Mouse (Mus musculus) megakaryocyte, embryonic 14.5 days (primary cell): ENCODE measurements around the gene Otud7b. TPM values are rescaled to one million over a fixed set of nuclear protein-coding genes. Genes with fewer than 3 reads are reported as not detected.

ENCODE experiments used
- H3K27me3 ChIP-seq: replicated peaks from 2 replicates; pipeline ENCODE3; 2012; ENCODE audit warnings: inconsistent platforms
- H3K36me3 ChIP-seq: replicated peaks from 2 replicates; pipeline ENCODE3; 2012; ENCODE audit warnings: low read length, inconsistent platforms, mixed read lengths
- H3K4me1 ChIP-seq: 2 replicates; pipeline ENCODE4 v1.6.1; 2012; ENCODE audit warnings: inconsistent platforms
- H3K4me3 ChIP-seq: replicated peaks from 2 replicates; pipeline ENCODE3; 2012; ENCODE audit warnings: moderate library complexity, mild to moderate bottlenecking, inconsistent platforms
- H3K9me3 ChIP-seq: 2 replicates; pipeline ENCODE4 v1.6.1; 2012; ENCODE audit warnings: inconsistent platforms
- FLI1 ChIP-seq: IDR thresholded peaks from 2 replicates; pipeline ENCODE4 v1.6.1; 2012; ENCODE audit warnings: low read length, inconsistent platforms, mixed read lengths
- GATA1 ChIP-seq: IDR thresholded peaks from 3 replicates; pipeline ENCODE4 v1.6.1; 2012; ENCODE audit warnings: mixed read lengths, low read length, inconsistent platforms, borderline replicate concordance
- polyA plus RNA-seq: library from polyadenylated mRNA; stranded (reverse); fragments of >175 nt; gene quantifications from 2 replicates; pipeline ENCODE4 v1.2.3, GENCODE M21; 2012; ENCODE audit warnings: low replicate concordance; ENCODE audit not compliant: insufficient read depth

Otud7b gene
- polyA plus RNA-seq, 1 experiment: 12.9 TPM

- Histone ChIP-seq H3K4me3 (no peak overlapping the region), H3K9me3 (no peaks in the 10 kb centered on the region), H3K27me3 (no peaks in the 10 kb centered on the region), H3K36me3 (no peaks in the 10 kb centered on the region), H3K4me1 (peaks cover 54% of the 10 kb centered on the region)
- TF ChIP-seq FLI1: no peak
- TF ChIP-seq GATA1: no peak
These were observed 5.6 kb upstream of the Otud7b start for GRCm38 (mm10) chr3:96098616-96099267.

DNA sequence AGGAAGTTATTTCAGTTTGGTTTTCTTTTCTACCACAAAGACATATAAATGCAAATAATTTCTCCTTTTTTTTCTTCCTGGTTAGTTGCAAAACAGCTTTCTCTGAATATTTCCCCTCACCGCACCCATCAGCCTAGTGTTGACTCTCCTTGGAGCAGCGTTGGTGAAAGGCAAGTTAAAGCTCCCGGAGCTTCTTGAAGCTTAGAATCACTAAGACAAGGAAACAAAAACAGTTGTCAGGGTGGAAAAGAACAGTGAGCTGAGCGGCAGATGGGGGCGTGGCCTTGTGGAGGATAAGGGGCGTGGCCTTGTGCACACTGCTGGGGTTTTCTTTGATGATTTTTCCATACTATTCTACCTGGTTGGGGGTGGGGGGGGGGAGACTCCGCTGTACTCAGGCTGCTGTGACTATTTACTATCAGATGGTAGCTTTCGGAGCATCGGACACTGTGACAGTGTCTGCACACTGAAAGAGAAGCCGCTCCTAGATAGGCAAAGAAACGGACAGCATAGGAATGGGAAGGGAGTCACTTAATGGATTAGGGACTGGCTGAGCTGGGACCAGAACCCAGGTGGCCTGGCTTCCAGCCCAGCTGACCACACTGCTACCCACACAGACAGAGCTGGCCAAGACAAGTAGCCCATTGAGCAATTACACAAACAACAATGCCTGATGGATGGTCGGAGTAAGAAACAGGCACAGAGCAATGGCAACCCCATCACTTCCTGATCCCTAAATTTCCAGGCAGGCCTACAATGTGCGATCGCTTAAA, 2.0 kb upstream of the Otud7b start:
- Histone ChIP-seq H3K4me1 (peaks cover 62% of the 10 kb centered on the region), H3K27me3 (no peaks in the 10 kb centered on the region), H3K4me3 (peak overlapping the region; percentile 87), H3K9me3 (no peaks in the 10 kb centered on the region), H3K36me3 (peaks cover 9% of the 10 kb centered on the region)
- TF ChIP-seq GATA1 (no peak), FLI1 (no peak)

- H3K27me3 ChIP-seq: no peaks in the 10 kb centered on the region
- H3K4me3 ChIP-seq: peak overlapping the region; percentile 94
- peaks cover 62% of the 10 kb centered on the region for H3K4me1 ChIP-seq
- H3K9me3 ChIP-seq: no peaks in the 10 kb centered on the region
- TF ChIP-seq FLI1: no peak
- TF ChIP-seq GATA1: no peak
- H3K36me3 ChIP-seq: peaks cover 23% of the 10 kb centered on the region
These were observed 446 bp upstream of the Otud7b start for GRCm38 (mm10) chr3:96103901-96104260.

- H3K36me3 ChIP-seq: peaks cover 37% of the 10 kb centered on the region
- no peaks in the 10 kb centered on the region for H3K27me3 ChIP-seq
- TF ChIP-seq FLI1: no peak
- TF ChIP-seq GATA1: no peak
- H3K4me1 ChIP-seq: peaks cover 62% of the 10 kb centered on the region
- H3K4me3 ChIP-seq: peak overlapping the region; percentile 94
- H3K9me3 ChIP-seq: no peaks in the 10 kb centered on the region
These were observed 963 bp downstream of the Otud7b start for GRCm38 (mm10) chr3:96105232-96105747.

GRCm38 (mm10) chr3:96106151-96106550, 1.8 kb downstream of the Otud7b start:
- peak overlapping the region; percentile 94 for H3K4me3 ChIP-seq
- TF ChIP-seq GATA1: no peak
- H3K36me3 ChIP-seq: peaks cover 45% of the 10 kb centered on the region
- no peaks in the 10 kb centered on the region for H3K27me3 ChIP-seq
- H3K9me3 ChIP-seq: no peaks in the 10 kb centered on the region
- peaks cover 64% of the 10 kb centered on the region for H3K4me1 ChIP-seq

DNA sequence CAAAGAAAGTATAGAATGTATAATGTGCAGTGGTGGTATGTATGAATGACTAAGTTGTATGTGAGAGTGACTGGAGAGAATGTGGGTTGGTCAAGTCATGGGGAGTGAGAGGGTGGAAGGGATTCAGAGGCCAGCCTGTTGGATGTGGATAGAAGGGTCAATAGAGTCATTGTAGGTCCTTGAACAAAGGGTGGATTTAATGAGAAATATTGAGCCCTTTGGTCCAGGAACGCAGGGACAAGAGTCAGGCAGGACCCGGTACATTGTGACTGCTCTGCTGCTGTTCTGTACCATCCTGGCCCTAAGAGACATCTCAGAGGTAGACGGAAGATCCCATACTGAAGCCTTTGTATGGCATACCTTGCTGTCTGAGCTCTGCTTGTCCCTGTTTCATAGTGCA, 4.0 kb downstream of the Otud7b start:
- Histone ChIP-seq H3K4me1 (peaks cover 68% of the 10 kb centered on the region), H3K36me3 (peaks cover 63% of the 10 kb centered on the region), H3K4me3 (peak overlapping the region; percentile 85), H3K9me3 (no peaks in the 10 kb centered on the region), H3K27me3 (no peaks in the 10 kb centered on the region)
- TF ChIP-seq GATA1 (no peak), FLI1 (no peak)

DNA sequence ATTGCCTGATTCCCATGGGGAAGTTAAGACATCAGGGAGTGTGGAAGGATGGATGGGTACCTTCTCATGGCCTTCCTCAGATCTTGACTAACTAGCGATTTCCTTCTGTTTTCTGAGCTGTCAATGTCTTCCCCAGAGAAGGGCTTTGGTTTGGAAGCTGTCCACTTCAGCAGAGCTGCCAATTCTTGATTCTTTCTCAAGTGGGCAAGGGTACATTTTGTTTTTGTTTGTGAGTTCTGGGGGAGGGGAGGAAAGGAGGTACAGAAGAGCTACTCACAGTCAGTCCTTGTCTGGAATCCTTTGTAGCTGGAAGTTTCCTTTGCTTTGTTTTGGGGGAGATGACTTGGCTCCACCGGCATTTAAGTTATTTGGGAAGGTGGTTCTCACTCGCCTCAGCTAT, 8.9 kb downstream of the Otud7b start:
- Histone ChIP-seq H3K36me3 (peaks cover 84% of the 10 kb centered on the region), H3K27me3 (no peaks in the 10 kb centered on the region), H3K4me1 (peaks cover 76% of the 10 kb centered on the region), H3K9me3 (no peaks in the 10 kb centered on the region), H3K4me3 (no peak overlapping the region)
- TF ChIP-seq GATA1: no peak
- no peak for TF ChIP-seq FLI1

DNA sequence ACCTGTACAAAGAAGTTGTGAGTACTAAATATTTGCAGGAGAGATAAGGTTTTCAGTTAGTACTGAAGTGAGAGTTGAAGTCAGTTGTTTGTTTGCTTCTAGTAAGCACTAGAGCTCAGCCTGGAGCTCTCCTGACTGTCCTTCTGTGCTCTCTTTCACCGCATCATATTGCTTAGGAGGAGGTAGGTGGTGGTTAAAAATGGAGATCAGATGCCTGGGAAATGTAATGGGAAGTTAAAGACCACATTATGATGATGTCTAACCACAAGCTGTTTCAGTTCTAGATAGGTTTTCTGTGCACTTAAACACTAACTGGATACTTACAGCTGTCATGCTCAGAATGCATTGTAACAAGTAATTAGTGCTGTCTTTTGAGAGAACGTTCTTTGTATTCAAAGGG, 13.8 kb downstream of the Otud7b start:
- no peak overlapping the region for H3K4me3 ChIP-seq
- H3K9me3 ChIP-seq: no peaks in the 10 kb centered on the region
- H3K4me1 ChIP-seq: peaks cover 54% of the 10 kb centered on the region
- H3K27me3 ChIP-seq: no peaks in the 10 kb centered on the region
- peaks cover 68% of the 10 kb centered on the region for H3K36me3 ChIP-seq
- TF ChIP-seq GATA1 (no peak), FLI1 (no peak)

DNA sequence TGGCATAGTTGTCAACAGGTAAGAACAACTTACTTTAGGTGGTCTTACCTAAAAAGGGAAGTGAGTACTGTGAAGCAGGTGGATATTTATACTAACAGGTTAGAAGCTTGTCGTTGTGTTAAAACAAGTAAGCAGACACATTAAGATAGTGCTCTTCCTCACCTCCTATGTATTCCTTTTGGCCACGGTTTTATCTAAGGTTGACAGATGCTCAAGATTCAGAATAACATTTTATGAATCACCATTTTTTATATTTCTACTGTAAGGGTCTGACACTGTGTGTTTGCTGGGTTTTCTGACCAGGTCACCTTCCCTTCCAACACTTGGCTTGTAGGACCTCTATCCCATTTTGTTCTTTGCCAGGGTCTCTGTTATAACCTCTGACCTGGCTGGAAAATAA, 14.4 kb downstream of the Otud7b start:
- Histone ChIP-seq H3K4me3 (no peak overlapping the region), H3K9me3 (no peaks in the 10 kb centered on the region), H3K36me3 (peaks cover 66% of the 10 kb centered on the region), H3K4me1 (peaks cover 49% of the 10 kb centered on the region), H3K27me3 (no peaks in the 10 kb centered on the region)
- TF ChIP-seq GATA1 (no peak), FLI1 (no peak)

DNA sequence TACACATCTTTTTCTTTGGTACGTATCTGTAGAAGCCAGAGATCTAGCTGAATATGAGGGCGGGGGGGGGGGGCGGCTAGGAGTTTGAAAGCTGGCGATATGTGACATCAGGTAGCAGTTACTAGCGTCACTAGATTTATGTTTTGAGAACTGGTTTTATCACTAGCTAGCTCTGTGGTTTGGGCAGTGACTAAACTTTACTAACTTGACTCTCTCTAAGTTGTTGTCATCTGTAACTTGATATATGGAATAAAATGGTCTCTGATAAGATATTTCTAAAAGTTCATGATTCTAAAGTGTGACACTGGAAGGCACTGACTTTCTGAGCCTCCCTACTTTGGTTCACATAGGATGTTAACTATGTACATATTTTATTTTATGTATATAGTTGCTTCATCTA, 19.9 kb downstream of the Otud7b start:
- Histone ChIP-seq H3K4me1 (peaks cover 29% of the 10 kb centered on the region), H3K27me3 (no peaks in the 10 kb centered on the region), H3K36me3 (peaks cover 61% of the 10 kb centered on the region), H3K9me3 (no peaks in the 10 kb centered on the region), H3K4me3 (no peak overlapping the region)
- no peak for TF ChIP-seq FLI1
- TF ChIP-seq GATA1: no peak

GRCm38 (mm10) chr3:96128128-96128527, 23.8 kb downstream of the Otud7b start:
- Histone ChIP-seq H3K9me3 (no peaks in the 10 kb centered on the region), H3K36me3 (peaks cover 69% of the 10 kb centered on the region), H3K4me3 (no peak overlapping the region), H3K4me1 (peaks cover 40% of the 10 kb centered on the region), H3K27me3 (no peaks in the 10 kb centered on the region)
- TF ChIP-seq GATA1: no peak
- no peak for TF ChIP-seq FLI1
